In genomic region chr14:25385644-25386043, GRCm38 (mm10) we compare ENCODE assay signal across 15 mouse cellular contexts.
DNase-seq lines count a peak whose midpoint lies in the region; ATAC-seq and TF ChIP-seq lines count a peak whose summit lies in the region.
"Had no signal": no experiment of that assay in that cellular context is flagged by ENCODE, and none has a peak within 500 bp of the region (broad histone marks: within the 10 kb centered on the region; RNA-seq: fewer than 3 reads in every experiment).

No protein-coding gene starts in this region.

- no peaks in the 10 kb centered on the region for H3K27me3 ChIP-seq in MEL (ENCODE audit: control insufficient read depth in 1 of 2, insufficient read depth in 2 of 2, low read length in 2 of 2)
- no peaks in the 10 kb centered on the region for H3K27me3 ChIP-seq in lung, embryonic 16.5 days (ENCODE audit: control insufficient read depth, insufficient read depth, low read depth, low read length)
- H3K27me3 ChIP-seq: midbrain, embryonic 13.5 days; neural tube, embryonic 12.5 days had no signal

- peak; percentile 37; the same call in 1 of the 2 replicates for TF ChIP-seq CTCF in gastrocnemius, adult 2 months (IDR thresholded peaks at IDR 0.05)
- no peak for TF ChIP-seq CTCF in MEL (IDR thresholded peaks at IDR 0.05 in 2 of 3, conservative IDR thresholded peaks at IDR 0.05 in 1 of 3; ENCODE audit: control insufficient read depth in 1 of 3, insufficient read depth in 1 of 3, low read depth in 2 of 3, low read length in 3 of 3, poor library complexity in 1 of 3, severe bottlenecking in 1 of 3)

- H3K36me3 ChIP-seq in MEL (ENCODE audit: control insufficient read depth in 1 of 2, insufficient read depth in 2 of 2, low read length in 2 of 2), result no peaks in the 10 kb centered on the region
- no peaks in the 10 kb centered on the region for H3K36me3 ChIP-seq in lung, embryonic 16.5 days (ENCODE audit: control insufficient read depth, insufficient read depth, low read length)
- H3K36me3 ChIP-seq: embryonic facial prominence, embryonic 10.5 days; G1E; liver, embryonic 15.5 days; midbrain, embryonic 13.5 days; neural tube, embryonic 12.5 days had no signal

- H3K27ac ChIP-seq in gastrocnemius, adult 2 months, result no peak overlapping the region
- no peak overlapping the region for H3K27ac ChIP-seq in MEL (ENCODE audit: control insufficient read depth, low read depth, low read length)
- H3K27ac ChIP-seq in lung, embryonic 16.5 days (ENCODE audit: low read length), result no peak overlapping the region
- H3K27ac ChIP-seq: embryonic facial prominence, embryonic 10.5 days; liver, embryonic 15.5 days; midbrain, embryonic 13.5 days; neural tube, embryonic 12.5 days had no signal

- no peak overlapping the region for H3K9ac ChIP-seq in MEL (ENCODE audit: control insufficient read depth, low read depth, low read length, poor library complexity, severe bottlenecking)
- H3K9ac ChIP-seq in lung, embryonic 16.5 days (ENCODE audit: low read length), result no peak overlapping the region
- H3K9ac ChIP-seq: liver, embryonic 15.5 days; midbrain, embryonic 13.5 days; neural tube, embryonic 12.5 days had no signal

- intact Hi-C loops in gastrocnemius, adult 2 months (cut with DNase I), result no loop called here

- TF ChIP-seq EP300 in MEL (IDR thresholded peaks at IDR 0.05; ENCODE audit: low read depth in 1 of 2, low read length in 2 of 2), result no peak

- H3K4me3 ChIP-seq in gastrocnemius, adult 2 months, result no peak overlapping the region
- no peak overlapping the region for H3K4me3 ChIP-seq in MEL (ENCODE audit: control insufficient read depth in 1 of 2, insufficient read depth in 1 of 2, low read depth in 2 of 2, low read length in 2 of 2)
- no peak overlapping the region for H3K4me3 ChIP-seq in lung, embryonic 16.5 days (ENCODE audit: low read length)
- H3K4me3 ChIP-seq: embryonic facial prominence, embryonic 10.5 days; liver, embryonic 15.5 days; midbrain, embryonic 13.5 days; neural tube, embryonic 12.5 days had no signal

- no peaks in the 10 kb centered on the region for H3K79me2 ChIP-seq in MEL (ENCODE audit: control insufficient read depth, insufficient read depth, low read length, poor library complexity)

- no peaks in the 10 kb centered on the region for H3K9me3 ChIP-seq in MEL (replicated peaks; ENCODE audit: insufficient read depth, low read length)
- H3K9me3 ChIP-seq in lung, embryonic 16.5 days (ENCODE audit: control insufficient read depth, low read length), result no peaks in the 10 kb centered on the region
- H3K9me3 ChIP-seq: embryonic facial prominence, embryonic 10.5 days; liver, embryonic 15.5 days; midbrain, embryonic 13.5 days; neural tube, embryonic 12.5 days had no signal

- no peak for TF ChIP-seq POLR2A in MEL (IDR thresholded peaks at IDR 0.05; ENCODE audit: control insufficient read depth in 1 of 2, insufficient read depth in 1 of 2, low read depth in 1 of 2, low read length in 2 of 2, poor library complexity in 1 of 2)

- WGBS in lung, embryonic 16.5 days, result 40% methylated on average over 5 of the region's 5 CpGs

- peaks cover 0 to 9% of the 10 kb centered on the region in 2 experiments; a peak in 2 of 4 replicates for H3K4me1 ChIP-seq in MEL (ENCODE audit: control insufficient read depth in 1 of 2, insufficient read depth in 2 of 2, low read length in 2 of 2)
- peaks cover 6% of the 10 kb centered on the region; the same call in 1 of the 2 replicates for H3K4me1 ChIP-seq in lung, embryonic 16.5 days (replicated peaks; ENCODE audit: control insufficient read depth, insufficient read depth, low read length)
- H3K4me1 ChIP-seq: liver, embryonic 15.5 days had no signal

- TF ChIP-seq RAD21 in MEL (IDR thresholded peaks at IDR 0.05; ENCODE audit: low read depth, low read length), result peak; percentile 7

- no peak overlapping the region for H3K4me2 ChIP-seq in lung, embryonic 16.5 days (ENCODE audit: low read depth, low read length)
- H3K4me2 ChIP-seq: liver, embryonic 15.5 days; midbrain, embryonic 13.5 days; neural tube, embryonic 12.5 days had no signal

- DNase-seq in gastrocnemius, adult 2 months, result no peak
- no peak for DNase-seq in gastrocnemius, postnatal 10 days
- peak; percentile 28 for DNase-seq in layer of hippocampus, adult 11-12 months (ENCODE audit: low spot score)
- DNase-seq in layer of hippocampus, adult 18-20 months (ENCODE audit: low spot score in 2 of 2), result no peak
- no peak for DNase-seq in MEL (ENCODE audit: low read depth, low spot score)
- no peak for DNase-seq in neural tube, embryonic 10.5 days (ENCODE audit: extremely low spot score, low spot score)
- DNase-seq: B cell, adult 2 months; cerebellum, adult 8-10 months had no signal

- ATAC-seq in lung, embryonic 16.5 days (ENCODE audit: low read depth), result peak; percentile 15; the same call in 1 of the 2 replicates
- ATAC-seq in megakaryocyte, adult 5-6 weeks (ENCODE audit: poor library complexity, severe bottlenecking), result no peak
- ATAC-seq: midbrain, embryonic 13.5 days had no signal

TF ChIP-seq in MEL, 35 proteins besides CTCF, POLR2A, EP300 and RAD21:
- TF ChIP-seq ZC3H11A (IDR thresholded peaks at IDR 0.05; ENCODE audit: low read depth, low read length) (no peak), CHD1 (IDR thresholded peaks at IDR 0.05; ENCODE audit: low read depth, low read length) (no peak), MAX (IDR thresholded peaks at IDR 0.05; ENCODE audit: low read length) (no peak), TAL1 (IDR thresholded peaks at IDR 0.05; ENCODE audit: low read length) (no peak), GABPA (IDR thresholded peaks at IDR 0.05; ENCODE audit: low read depth, low read length) (no peak), MEF2A (IDR thresholded peaks at IDR 0.05; ENCODE audit: extremely low read depth, insufficient replicate concordance, low read depth, low read length, poor library complexity, severe bottlenecking) (no peak), SMC3 (IDR thresholded peaks at IDR 0.05; ENCODE audit: low read depth, low read length) (no peak), RCOR1 (IDR thresholded peaks at IDR 0.05; ENCODE audit: low read depth, low read length) (no peak), E2F4 (IDR thresholded peaks at IDR 0.05; ENCODE audit: borderline replicate concordance, low read depth, low read length) (no peak), BHLHE40 (IDR thresholded peaks at IDR 0.05; ENCODE audit: borderline replicate concordance, low read depth, low read length) (no peak), NELFE (IDR thresholded peaks at IDR 0.05; ENCODE audit: low read depth, low read length) (no peak), NRF1 (IDR thresholded peaks at IDR 0.05; ENCODE audit: insufficient read depth, low read depth, low read length, poor library complexity, severe bottlenecking) (no peak), USF2 (IDR thresholded peaks at IDR 0.05; ENCODE audit: borderline replicate concordance in 1 of 2, insufficient read depth in 1 of 2, low read depth in 1 of 2, low read length in 2 of 2) (no peak), ELF1 (IDR thresholded peaks at IDR 0.05; ENCODE audit: low read depth, low read length) (no peak), MYC (IDR thresholded peaks at IDR 0.05; ENCODE audit: low read depth, low read length) (no peak), TCF12 (IDR thresholded peaks at IDR 0.05; ENCODE audit: low read depth, low read length) (no peak), POLR2AphosphoS2 (IDR thresholded peaks at IDR 0.05; ENCODE audit: low read length) (no peak), MYB (IDR thresholded peaks at IDR 0.05; ENCODE audit: low read depth, low read length) (no peak)
